Mouse (Mus musculus): ENCODE data around the gene Olfr293. TPM values are rescaled to one million over a fixed set of nuclear protein-coding genes. Genes with fewer than 3 reads are reported as not detected.

Gene Olfr293
- total RNA-seq (2022), result not detected

GRCm38 (mm10) chr7:86648761-86649160 lies at the start of gene Olfr293:
TSS of gene Olfr293 (plus strand) at chr7:86649061.
- DNase-seq, result no peak

DNA sequence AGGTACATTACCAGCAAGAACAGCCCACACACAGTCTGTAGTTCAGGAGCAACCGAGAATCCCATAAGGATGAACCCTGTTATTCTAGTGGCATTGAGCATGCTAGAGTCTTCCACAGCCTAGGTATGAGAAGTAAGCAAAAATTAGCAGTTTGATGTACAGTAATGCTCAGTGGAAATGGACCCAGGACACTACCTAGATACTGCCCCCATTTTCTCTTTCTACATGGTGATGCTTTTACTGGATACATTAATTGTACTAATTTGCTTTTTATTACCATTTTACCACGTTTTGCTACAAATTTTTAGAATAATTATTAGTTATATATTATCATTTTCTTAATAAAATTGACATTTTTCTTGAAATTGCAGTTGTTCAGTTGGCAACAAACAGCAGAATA lies 32.3 kb upstream of the Olfr293 start, which contains the start of gene Olfr294:
Olfr294 (minus strand) TSS at position 101 of the 400 bp plus-strand sequence.
- DNase-seq, result no peak

DNA sequence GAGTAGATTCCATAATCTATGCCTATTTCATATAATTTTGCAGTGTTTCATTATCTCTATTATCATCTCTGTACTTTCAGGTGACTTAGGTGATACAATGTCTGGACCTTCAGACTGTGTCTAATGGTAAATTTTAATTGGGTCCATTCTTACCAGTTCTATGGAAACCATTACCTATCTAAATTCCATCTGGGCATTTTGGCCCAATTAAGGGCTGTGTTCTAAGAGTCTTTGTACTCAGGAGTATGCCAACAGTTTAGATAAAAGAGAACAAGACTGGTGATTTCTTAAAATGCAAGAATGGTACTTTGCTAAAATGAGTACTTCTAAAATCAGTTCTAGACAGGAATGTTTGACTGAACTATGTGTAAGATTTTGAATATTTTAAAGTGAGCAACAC lies 39.2 kb downstream of the Olfr293 start, which contains the start of gene Olfr292:
Olfr292 (plus strand) TSS at position 301 of the 400 bp plus-strand sequence.
- no peak for DNase-seq

Other genes starting within 250 kb of the Olfr293 start
- gene Olfr301, start 245.2 kb upstream of the Olfr293 start, total RNA-seq (2022), result not detected
- gene Olfr299, start 189.1 kb upstream of the Olfr293 start, total RNA-seq (2022), result not detected
- gene Olfr298, start 156.6 kb upstream of the Olfr293 start, total RNA-seq (2022), result not detected
- not detected for gene Olfr297, start 129.1 kb upstream of the Olfr293 start, total RNA-seq (2022)
- gene Olfr295, start 65.2 kb upstream of the Olfr293 start, total RNA-seq (2022), result not detected
- gene Olfr294, start 32.4 kb upstream of the Olfr293 start, total RNA-seq (2022), result not detected
- not detected for gene Olfr292, start 39.3 kb downstream of the Olfr293 start, total RNA-seq (2022)
- 1 to 10 TPM; 1.2 to 2.8 (median 1.9) TPM for gene Folh1, start 126.9 kb downstream of the Olfr293 start, total RNA-seq (2022)
- not detected for gene Vmn2r77, start 146.0 kb downstream of the Olfr293 start, total RNA-seq (2022)